Comparison of ENCODE assay signal across 14 mouse cellular contexts in genomic region chr12:16135602-16136213, GRCm38 (mm10).
DNase-seq lines count a peak whose midpoint lies in the region; ATAC-seq and TF ChIP-seq lines count a peak whose summit lies in the region.
"Had no signal": no experiment of that assay in that cellular context is flagged by ENCODE, and none has a peak within 500 bp of the region (broad histone marks: within the 10 kb centered on the region; RNA-seq: fewer than 3 reads in every experiment).

No protein-coding gene starts in this region.

- no peak for TF ChIP-seq POLR2A in thymus, adult 2 months (IDR thresholded peaks at IDR 0.05; ENCODE audit: control insufficient read depth, extremely low read depth, insufficient read depth, low read length, poor library complexity)

- no peaks in the 10 kb centered on the region for H3K27me3 ChIP-seq in thymus, adult 2 months (ENCODE audit: control insufficient read depth, insufficient read depth, low read length)
- H3K27me3 ChIP-seq: liver, embryonic 15.5 days; Patski had no signal

- ATAC-seq in frontal cortex, adult (ENCODE audit: low TSS enrichment), result peak; percentile 96
- ATAC-seq: Patski had no signal

- H3K36me3 ChIP-seq in thymus, adult 2 months (ENCODE audit: control insufficient read depth, insufficient read depth, low read length), result no peaks in the 10 kb centered on the region
- H3K36me3 ChIP-seq: hindbrain, embryonic 10.5 days; liver, embryonic 15.5 days had no signal

- H3K4me1 ChIP-seq in thymus, adult 2 months (replicated peaks; ENCODE audit: control insufficient read depth, insufficient read depth, low read length), result peaks cover 18% of the 10 kb centered on the region

- H3K4me3 ChIP-seq in thymus, adult 2 months (ENCODE audit: control insufficient read depth, insufficient read depth, low read length), result no peak overlapping the region
- H3K4me3 ChIP-seq: hindbrain, embryonic 10.5 days; liver, embryonic 15.5 days had no signal

- no peak overlapping the region for H3K27ac ChIP-seq in thymus, adult 2 months (ENCODE audit: control insufficient read depth, insufficient read depth, low read length)
- H3K27ac ChIP-seq: hindbrain, embryonic 10.5 days; liver, embryonic 15.5 days had no signal

- 42% methylated on average over 4 of the region's 4 CpGs for WGBS in thymus, adult 2 months

- DNase-seq in thymus, postnatal 14 days, result peak; percentile 20
- no peak for DNase-seq in thymus, adult 2 months
- DNase-seq in layer of hippocampus, postnatal 14 days (ENCODE audit: low spot score in 2 of 2), result peak; percentile 36 to 59
- DNase-seq in right cerebral cortex, postnatal 36 days (ENCODE audit: low spot score in 2 of 2), result peak; percentile 72 to 76
- no peak for DNase-seq in adrenal gland, postnatal 14 days
- no peak for DNase-seq in cerebellum, adult 9-10 months
- DNase-seq in ovary, postnatal 10 days (ENCODE audit: low spot score), result no peak
- DNase-seq: heart, adult 11 months; kidney, postnatal 25 days; midbrain, embryonic 14.5 days had no signal

- no peak for TF ChIP-seq CTCF in thymus, adult 2 months (IDR thresholded peaks at IDR 0.05; ENCODE audit: borderline replicate concordance, control insufficient read depth, extremely low read depth, insufficient read depth, low read length, poor library complexity)

Comparison
In these comparisons a context has a peak if more than half of its experiments do, and no peak if none do; other contexts are left out.
1. DNase-seq: peak in thymus, postnatal 14 days (single experiment), layer of hippocampus, postnatal 14 days (2 of 2) and right cerebral cortex, postnatal 36 days (2 of 2); none in thymus, adult 2 months (single experiment), adrenal gland, postnatal 14 days (single experiment), cerebellum, adult 9-10 months (single experiment) and ovary, postnatal 10 days (single experiment).